Mouse (Mus musculus) ES-E14 (cell line): ENCODE measurements around the gene Emx1.

Source experiments
- MAFK ChIP-seq: IDR thresholded peaks from 2 replicates; pipeline ENCODE4 v1.6.1; 2014; ENCODE audit warnings: mild to moderate bottlenecking, low read depth, low read length, inconsistent platforms; ENCODE audit not compliant: insufficient read depth
- ZNF384 ChIP-seq: IDR thresholded peaks from 2 replicates; pipeline ENCODE4 v1.6.1; 2012; ENCODE audit warnings: low read depth, low read length, inconsistent platforms

- TF ChIP-seq ZNF384 (no peak), MAFK (no peak)
These were observed 22.2 kb downstream of the Emx1 start for GRCm38 (mm10) chr6:85209226-85209967.
